Mouse (Mus musculus): ENCODE results near the gene Serpinf1. TPM values are rescaled to one million over a fixed set of nuclear protein-coding genes. Genes with fewer than 3 reads are reported as not detected.

Serpinf1 gene
- total and polyA plus RNA-seq, 3 experiments = 21.4 to 43.7 (median 31.3) TPM

Small RNAs within 50 kb of the gene (microRNA-seq; reads per million reads assigned to microRNA genes)
- 13,317 to 58,964 reads per million in 2 experiments for gene Mir22

Other genes starting within 250 kb of the Serpinf1 start
- gene Ovca2, start 243.9 kb downstream of the Serpinf1 start, total RNA-seq (2021) = 10 to 100 TPM; 20.4 to 26.5 TPM
- gene Ovca2, start 243.9 kb downstream of the Serpinf1 start, polyA plus RNA-seq (2012; rRNA removed) = 7.0 and 7.4 TPM in 2 replicates
- 10 to 100 TPM; 32.3 to 37.4 TPM for gene Dph1, start 231.5 kb downstream of the Serpinf1 start, total RNA-seq (2021)
- 72.0 and 87.5 TPM in 2 replicates for gene Dph1, start 231.5 kb downstream of the Serpinf1 start, polyA plus RNA-seq (2012; rRNA removed)
- 10 to 100 TPM; 29.2 to 58.9 TPM for gene Rtn4rl1, start 228.9 kb downstream of the Serpinf1 start, total RNA-seq (2021)
- 48.1 and 62.9 TPM in 2 replicates for gene Rtn4rl1, start 228.9 kb downstream of the Serpinf1 start, polyA plus RNA-seq (2012; rRNA removed)
- gene Rpa1, start 74.4 kb downstream of the Serpinf1 start, total RNA-seq (2021) = 10 to 100 TPM; 35.6 to 54.9 TPM
- gene Rpa1, start 74.4 kb downstream of the Serpinf1 start, polyA plus RNA-seq (2012; rRNA removed) = 11.8 and 16.4 TPM in 2 replicates
- gene Smyd4, start 74.3 kb downstream of the Serpinf1 start, total RNA-seq (2021) = 10 to 100 TPM in 1 of 2 experiments, 1 to 10 TPM in 1; 5.2 to 12.5 TPM
- 6.3 and 6.8 TPM in 2 replicates for gene Smyd4, start 74.3 kb downstream of the Serpinf1 start, polyA plus RNA-seq (2012; rRNA removed)
- 1 to 10 TPM in 1 of 2 experiments, not detected in 1; 2.6 TPM for gene Serpinf2, start 16.9 kb upstream of the Serpinf1 start, total RNA-seq (2021)
- 0.09 and 1.2 TPM in 2 replicates for gene Serpinf2, start 16.9 kb upstream of the Serpinf1 start, polyA plus RNA-seq (2012; rRNA removed)
- 10 to 100 TPM; 15.5 to 15.6 TPM for gene Wdr81, start 32.0 kb upstream of the Serpinf1 start, total RNA-seq (2021)
- 28.2 and 34.1 TPM in 2 replicates for gene Wdr81, start 32.0 kb upstream of the Serpinf1 start, polyA plus RNA-seq (2012; rRNA removed)
- 1 to 10 TPM; 7.6 to 9.7 TPM for gene Tlcd2, start 39.0 kb upstream of the Serpinf1 start, total RNA-seq (2021)
- gene Tlcd2, start 39.0 kb upstream of the Serpinf1 start, polyA plus RNA-seq (2012; rRNA removed) = 22.2 and 27.3 TPM in 2 replicates
- 100 to 1,000 TPM; 132 to 162 TPM for gene Prpf8, start 64.1 kb upstream of the Serpinf1 start, total RNA-seq (2021)
- 43.2 and 58.6 TPM in 2 replicates for gene Prpf8, start 64.1 kb upstream of the Serpinf1 start, polyA plus RNA-seq (2012; rRNA removed)
- 10 to 100 TPM; 12.1 to 13.2 TPM for gene Rilp, start 87.4 kb upstream of the Serpinf1 start, total RNA-seq (2021)
- gene Rilp, start 87.4 kb upstream of the Serpinf1 start, polyA plus RNA-seq (2012; rRNA removed) = 8.8 and 10.0 TPM in 2 replicates
- gene Scarf1, start 90.8 kb upstream of the Serpinf1 start, total RNA-seq (2021) = 1 to 10 TPM; 7.5 to 7.8 TPM
- 27.4 and 33.5 TPM in 2 replicates for gene Scarf1, start 90.8 kb upstream of the Serpinf1 start, polyA plus RNA-seq (2012; rRNA removed)
- gene Slc43a2, start 109.0 kb upstream of the Serpinf1 start, total RNA-seq (2021) = 10 to 100 TPM; 21.2 to 38.3 TPM
- gene Slc43a2, start 109.0 kb upstream of the Serpinf1 start, polyA plus RNA-seq (2012; rRNA removed) = 28.2 and 28.7 TPM in 2 replicates
- gene Pitpna, start 165.4 kb upstream of the Serpinf1 start, total RNA-seq (2021) = 100 to 1,000 TPM; 185 to 186 TPM
- 42.6 and 97.6 TPM in 2 replicates for gene Pitpna, start 165.4 kb upstream of the Serpinf1 start, polyA plus RNA-seq (2012; rRNA removed)
- 10 to 100 TPM; 32.9 to 42.3 TPM for gene Inpp5k, start 208.3 kb upstream of the Serpinf1 start, total RNA-seq (2021)
- 38.0 and 50.0 TPM in 2 replicates for gene Inpp5k, start 208.3 kb upstream of the Serpinf1 start, polyA plus RNA-seq (2012; rRNA removed)
- gene Myo1c, start 227.8 kb upstream of the Serpinf1 start, total RNA-seq (2021) = 100 to 1,000 TPM; 136 to 174 TPM
- 74.7 and 101 TPM in 2 replicates for gene Myo1c, start 227.8 kb upstream of the Serpinf1 start, polyA plus RNA-seq (2012; rRNA removed)

Data from adrenal gland, adult 2 months (tissue).